Mouse (Mus musculus): Measurements from ENCODE around the gene P2rx1.

P2rx1 gene

GRCm38 (mm10) chr11:73048030-73048876 is 49.4 kb downstream of the P2rx1 start:
- in situ Hi-C loops (cut with MboI; ENCODE audit: unreplicated experiment in 2 of 2), result loop anchor here (5.0 to 25.0 kb wide), 4 partner anchors 36 to 1327 kb away; partner anchors contain the start of genes 4933427D14Rik (in 1 of the 2), Ggt6 (in 1 of the 2), Gm43951 (in 1 of the 2) and Med31 (in 1 of the 2)

- in situ Hi-C loops (cut with MboI; ENCODE audit: unreplicated experiment in 2 of 2), result loop anchor here (5.0 to 25.0 kb wide), 4 partner anchors 37 to 1325 kb away; partner anchors contain the start of genes 4933427D14Rik (in 1 of the 2), Ggt6 (in 1 of the 2), Gm43951 (in 1 of the 2) and Med31 (in 1 of the 2)
These were observed 50.4 kb downstream of the P2rx1 start for GRCm38 (mm10) chr11:73049335-73049734.

GRCm38 (mm10) chr11:73052795-73053194 is 53.9 kb downstream of the P2rx1 start:
- in situ Hi-C loops (cut with MboI; ENCODE audit: unreplicated experiment in 2 of 2), result no loop called here

- in situ Hi-C loops (cut with MboI; ENCODE audit: unreplicated experiment in 2 of 2), result no loop called here
These were observed 58.8 kb downstream of the P2rx1 start for GRCm38 (mm10) chr11:73057701-73058100.

- in situ Hi-C loops (cut with MboI; ENCODE audit: unreplicated experiment in 2 of 2), result no loop called here
These were observed 60.7 kb downstream of the P2rx1 start for GRCm38 (mm10) chr11:73059630-73060029.

GRCm38 (mm10) chr11:73061413-73061812 is 62.5 kb downstream of the P2rx1 start:
- in situ Hi-C loops (cut with MboI; ENCODE audit: unreplicated experiment in 2 of 2), result no loop called here
